Mouse (Mus musculus): Measurements from ENCODE around the gene Trhr2.

The Trhr2 gene

DNA sequence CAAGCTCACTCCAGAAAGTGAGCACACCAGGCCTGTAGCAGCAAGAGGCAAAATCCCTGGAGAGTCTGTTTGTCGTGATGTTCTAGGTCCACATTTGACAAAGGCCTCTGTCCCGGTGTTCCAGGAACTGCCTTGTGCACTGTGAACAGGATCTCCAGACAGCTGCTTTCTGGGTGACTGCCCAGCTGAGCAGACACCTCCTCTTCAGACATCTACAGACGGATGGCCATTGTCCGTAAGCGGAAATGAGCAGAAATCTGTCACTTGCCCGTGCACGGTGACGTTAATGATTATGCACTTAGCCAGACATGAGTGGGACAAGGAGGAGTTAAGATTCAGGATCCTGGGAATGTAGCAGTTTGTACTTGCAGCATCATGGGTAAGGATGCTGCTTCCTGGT is 6.4 kb downstream of the Trhr2 start:
- no peak for DNase-seq

DNA sequence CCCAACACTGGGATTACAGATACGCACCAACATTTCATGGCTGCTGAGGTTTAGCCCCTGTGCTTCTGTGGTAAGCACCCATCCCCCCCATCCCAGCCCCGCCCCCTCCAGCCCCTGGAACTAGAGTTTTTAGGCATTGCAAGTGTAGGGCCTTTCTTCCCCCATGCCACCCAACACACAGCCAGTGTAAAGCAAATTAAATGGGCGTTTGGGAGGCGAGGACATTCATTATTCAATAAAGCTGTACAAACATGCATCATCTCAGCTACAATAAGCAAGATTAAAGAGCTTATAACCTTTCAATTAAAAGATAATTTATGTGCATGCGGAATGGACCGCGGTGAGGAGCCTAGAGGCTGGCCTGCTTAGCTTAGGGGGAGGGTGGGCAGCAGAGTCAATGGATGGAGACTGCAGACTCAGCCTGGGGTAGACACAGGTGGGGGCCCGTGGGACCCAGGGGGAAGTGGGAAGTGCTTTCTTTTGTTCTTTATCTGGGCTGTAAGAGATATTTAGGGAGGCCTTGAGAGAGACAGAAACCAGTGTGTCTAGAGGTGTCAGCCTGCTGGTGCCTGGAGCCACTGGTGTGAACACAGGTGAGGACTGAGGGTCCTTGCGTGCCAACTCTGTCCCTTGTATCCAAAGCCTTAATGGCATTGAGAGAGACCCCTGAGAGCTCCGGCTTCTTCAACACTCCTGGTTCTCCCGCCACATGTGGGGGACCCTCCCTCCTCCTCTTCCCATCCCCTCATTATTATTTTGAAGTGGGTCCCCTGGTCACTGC is 10.0 kb downstream of the Trhr2 start:
- no peak for DNase-seq

DNA sequence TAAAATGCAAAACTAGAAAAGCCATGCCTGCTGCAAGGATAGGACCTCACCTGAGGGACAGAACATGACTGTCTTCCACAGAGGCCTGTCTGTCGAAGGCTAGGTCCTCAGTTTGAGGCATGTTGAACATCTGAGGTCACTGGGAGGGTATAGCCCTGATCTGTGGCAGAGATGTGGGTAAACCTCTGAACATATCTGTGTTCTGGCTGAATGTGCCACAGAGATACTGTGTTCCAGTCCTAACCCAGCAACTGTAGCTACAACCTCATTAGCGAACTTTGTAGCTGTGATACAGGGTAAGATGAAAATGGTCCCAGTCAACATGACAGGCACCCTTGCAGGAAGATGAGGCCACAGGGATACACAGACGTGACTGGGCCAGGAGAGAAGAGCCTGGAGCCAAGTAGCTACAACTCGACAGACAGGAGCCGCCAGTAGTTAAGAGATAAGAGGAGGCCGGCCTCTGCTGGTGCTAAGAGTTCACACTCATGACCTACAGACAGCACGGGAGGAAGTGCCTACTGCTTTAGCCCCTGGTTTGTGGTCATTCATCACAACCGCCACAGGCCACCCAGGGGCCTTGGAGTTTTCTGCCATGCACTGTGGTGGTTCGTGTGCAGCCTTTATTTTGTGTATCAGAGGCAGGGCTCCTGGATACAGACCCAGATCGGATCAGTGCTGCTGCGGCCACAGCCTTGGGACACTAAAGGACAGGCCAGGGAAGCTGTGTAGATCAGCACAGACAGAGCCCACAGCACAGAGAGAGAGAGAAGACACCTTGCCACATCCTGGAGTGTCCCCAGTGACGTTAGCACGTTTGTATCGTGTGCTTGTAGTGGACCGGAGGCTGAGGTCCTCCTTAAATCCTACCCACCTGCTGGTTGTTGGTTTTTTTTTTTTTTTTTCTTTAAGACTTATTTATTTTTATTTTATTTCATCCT is 10.9 kb downstream of the Trhr2 start:
- DNase-seq, result no peak

DNA sequence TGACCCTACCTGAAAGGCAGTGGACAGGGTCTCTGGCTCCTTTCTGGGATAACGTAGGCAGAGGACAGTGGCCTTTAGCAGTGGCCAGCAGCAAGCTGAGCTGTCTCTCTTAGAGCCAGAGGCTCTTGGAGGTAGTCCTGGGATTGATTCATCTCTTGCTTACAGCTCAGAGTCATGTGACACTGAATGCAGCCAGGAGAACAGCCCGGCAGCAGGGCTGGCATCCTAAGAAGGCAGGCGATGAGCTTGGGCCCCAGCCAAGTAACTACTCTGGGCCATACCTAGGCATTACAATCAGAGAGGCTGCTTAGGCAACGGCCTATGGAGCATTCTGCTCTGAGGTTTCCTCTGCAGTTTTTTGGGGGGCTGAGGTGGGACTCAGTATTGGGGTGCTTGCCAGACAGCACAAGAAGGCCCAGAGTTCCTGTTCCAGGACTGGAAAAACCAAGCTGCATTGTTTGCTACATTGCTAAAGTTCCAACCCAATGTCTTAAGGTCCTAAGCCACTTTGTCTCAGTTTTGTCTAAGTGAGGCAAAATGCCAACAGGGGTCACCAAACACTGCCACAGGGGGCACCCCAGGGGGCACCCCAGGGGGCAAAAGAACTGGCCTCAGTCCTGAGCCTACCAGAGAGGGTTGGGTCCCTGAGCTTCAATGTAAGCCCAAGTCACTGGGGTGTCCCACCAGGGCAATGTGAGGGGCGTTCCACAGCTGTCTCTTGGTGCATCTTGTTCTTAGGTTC is 12.6 kb downstream of the Trhr2 start:
- DNase-seq, result no peak

DNA sequence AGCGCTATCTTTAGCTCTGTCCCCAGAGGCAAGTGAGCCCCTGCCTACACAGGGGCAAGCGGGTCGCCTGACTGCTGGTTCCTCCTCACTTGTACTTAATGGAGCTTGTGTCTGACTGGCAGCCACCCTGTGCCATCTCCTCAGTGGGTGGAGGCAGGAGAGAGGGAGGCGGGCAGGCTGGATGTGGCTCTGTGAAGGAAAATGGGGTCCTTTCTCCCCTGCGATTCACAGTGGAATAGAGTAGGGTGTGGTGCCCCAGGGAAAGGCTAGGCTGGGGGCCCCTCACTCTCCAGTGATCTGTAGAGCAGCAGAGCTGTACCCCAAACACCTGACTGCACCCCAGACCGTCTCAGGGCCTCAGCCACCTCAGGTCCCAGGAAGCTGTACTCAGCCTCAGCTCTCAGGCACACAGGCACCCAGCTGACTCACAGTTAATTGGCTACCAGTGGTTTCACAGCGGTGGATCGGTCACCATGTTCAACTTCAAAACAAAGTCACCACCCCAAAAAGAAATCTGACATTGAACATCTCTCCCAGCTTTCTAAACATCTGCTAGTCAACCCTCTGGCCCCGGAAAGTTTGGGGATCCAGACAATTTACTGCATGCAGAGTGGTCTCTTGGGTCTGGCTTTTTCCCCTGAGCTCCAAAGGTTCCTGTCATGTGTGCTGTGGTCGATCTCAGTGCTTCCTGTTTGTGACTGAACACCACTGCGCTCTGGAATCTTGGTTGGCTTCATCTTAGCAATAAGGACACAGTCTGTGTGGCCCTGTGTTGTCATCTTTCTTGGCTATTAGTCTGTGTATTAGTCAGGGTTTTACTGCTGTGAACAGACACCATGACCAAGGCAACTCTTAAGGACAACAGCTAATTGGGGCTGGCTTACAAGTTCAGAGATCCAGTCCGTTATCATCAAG is 15.1 kb downstream of the Trhr2 start:
- DNase-seq, result no peak

DNA sequence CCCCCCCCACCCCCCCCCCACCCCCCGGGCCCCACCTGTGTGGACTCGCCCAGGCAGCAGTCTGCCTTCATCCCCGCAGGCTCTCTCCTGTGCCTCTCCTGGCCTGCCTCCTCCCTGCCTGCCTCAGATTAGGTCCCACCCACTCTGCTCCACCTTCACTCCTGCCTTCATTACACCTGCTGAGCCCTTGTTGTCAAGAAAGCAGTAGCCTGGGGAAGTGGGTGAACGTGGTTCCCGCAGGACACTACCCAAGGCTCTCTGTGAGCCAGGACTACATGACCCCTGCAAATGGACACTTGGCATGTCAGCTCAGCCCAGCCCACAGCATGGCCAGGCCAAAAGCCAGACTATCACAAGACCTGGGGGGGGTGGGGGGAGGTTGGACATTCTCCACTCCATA is 16.3 kb downstream of the Trhr2 start:
- no peak for DNase-seq

DNA sequence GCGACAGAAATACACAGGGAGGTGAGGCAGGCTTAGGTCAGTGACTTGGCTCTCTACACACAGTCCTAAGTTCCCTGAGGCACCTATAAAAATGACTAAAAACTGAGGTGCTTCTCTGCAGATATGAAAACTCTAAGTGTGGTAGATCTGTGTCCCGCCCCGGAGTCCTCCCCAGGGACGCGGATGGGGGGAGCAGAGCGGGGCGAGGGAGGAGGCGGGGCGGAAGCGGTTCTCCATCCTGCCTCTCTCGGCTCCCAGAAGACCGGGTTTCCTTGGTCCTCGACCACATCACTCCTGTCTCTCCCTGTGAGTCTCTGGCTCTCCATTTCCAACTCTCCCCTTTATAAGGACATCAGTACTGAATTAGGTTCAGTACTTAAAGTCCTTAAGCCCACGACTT is 16.8 kb downstream of the Trhr2 start:
- peak; percentile 21 for DNase-seq

DNA sequence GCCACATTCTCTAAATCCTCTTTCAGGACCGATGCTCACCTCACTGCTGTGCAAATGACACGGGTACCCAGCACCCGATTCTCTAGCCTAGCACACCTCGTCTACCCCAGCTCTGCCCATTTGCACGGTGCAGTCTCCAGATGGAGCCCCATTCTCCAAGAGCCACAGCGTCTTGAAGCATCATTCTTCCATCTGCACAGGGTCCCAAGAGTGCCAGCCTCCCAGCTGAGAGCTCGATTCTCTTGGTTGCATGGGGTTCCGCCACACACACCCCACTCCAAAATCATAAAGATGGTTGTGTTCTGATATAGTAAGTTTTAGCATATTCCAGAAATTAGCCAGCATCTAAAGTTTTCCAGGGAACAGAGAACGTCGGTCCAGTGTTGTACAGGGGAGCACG is 17.2 kb downstream of the Trhr2 start:
- DNase-seq, result no peak

DNA sequence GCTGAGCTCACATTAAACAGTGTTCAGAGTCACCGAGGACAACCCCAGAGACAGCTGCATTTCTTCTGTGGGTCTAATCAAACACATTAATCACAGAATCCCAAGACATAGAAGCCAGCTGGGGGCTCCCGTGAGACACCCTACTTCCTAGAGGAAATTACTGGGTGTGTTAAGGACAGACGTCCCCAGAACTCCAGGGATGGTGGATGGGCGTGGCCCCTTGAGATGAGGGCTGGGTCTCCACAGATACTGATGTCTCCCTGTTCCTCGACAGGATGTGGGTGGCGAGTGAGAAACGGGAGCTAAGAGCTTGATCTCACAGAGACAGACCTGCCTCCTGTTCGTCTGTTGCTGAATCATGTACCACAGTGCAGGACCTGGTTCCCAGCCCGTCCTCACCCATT is 17.7 kb downstream of the Trhr2 start:
- DNase-seq, result peak; percentile 43

DNA sequence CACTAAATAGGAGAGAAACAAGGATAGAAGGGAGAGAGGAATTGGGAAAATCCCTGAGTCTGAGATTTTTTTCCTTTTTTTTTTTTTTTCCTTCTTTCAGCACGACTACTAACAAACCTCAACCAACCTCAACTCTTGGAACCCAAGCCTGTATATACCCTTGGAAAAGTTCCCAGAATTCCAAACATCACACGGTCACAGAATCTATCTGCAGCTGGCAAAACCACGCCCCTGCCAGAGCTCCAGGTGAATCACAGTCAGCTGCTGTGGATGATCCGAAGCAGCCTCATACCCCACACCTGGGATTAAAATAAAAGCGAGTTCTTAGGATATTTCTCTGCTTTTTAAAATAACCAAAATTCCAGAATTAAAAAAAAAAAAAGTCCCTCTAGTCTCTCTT is 18.2 kb downstream of the Trhr2 start:
- no peak for DNase-seq

DNA sequence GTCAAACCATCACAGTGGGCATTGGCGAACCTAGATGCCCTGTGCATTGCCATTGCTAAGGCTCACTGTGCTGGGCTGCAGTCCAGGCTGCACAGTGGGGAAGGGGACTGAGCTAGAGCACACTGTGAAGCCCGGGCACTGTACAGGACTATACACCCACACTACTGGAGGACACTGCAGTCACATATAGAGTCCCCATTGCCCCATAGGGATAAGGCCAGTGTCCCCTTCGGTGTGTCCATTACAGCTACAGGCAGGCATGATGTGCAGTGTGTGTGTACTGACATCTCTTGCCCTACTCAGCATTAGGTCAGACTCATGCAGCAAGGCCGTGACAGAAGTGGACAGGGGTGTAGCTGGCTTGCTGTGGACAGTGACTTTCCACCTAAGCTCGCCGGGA is 18.8 kb downstream of the Trhr2 start:
- DNase-seq, result no peak

DNA sequence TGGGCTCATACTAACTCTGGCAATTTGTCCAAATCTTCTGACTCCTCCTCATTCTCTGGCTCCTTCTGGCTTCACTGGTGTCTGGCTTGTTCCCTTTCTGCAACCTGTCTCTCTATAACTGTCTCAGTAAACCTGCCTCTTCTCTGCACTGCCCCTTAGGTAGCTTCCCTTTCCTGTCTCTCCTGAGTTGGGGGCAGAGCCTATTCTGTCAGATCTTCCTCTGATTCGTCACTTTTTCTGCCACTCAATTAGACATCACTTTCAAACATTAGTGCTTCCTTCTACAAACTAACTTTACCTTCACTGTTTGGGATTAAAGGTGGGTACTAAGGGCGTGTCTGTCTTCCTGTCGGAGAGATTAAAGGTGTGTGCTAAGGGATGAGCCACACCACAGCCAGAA is 19.8 kb downstream of the Trhr2 start:
- no peak for DNase-seq

DNA sequence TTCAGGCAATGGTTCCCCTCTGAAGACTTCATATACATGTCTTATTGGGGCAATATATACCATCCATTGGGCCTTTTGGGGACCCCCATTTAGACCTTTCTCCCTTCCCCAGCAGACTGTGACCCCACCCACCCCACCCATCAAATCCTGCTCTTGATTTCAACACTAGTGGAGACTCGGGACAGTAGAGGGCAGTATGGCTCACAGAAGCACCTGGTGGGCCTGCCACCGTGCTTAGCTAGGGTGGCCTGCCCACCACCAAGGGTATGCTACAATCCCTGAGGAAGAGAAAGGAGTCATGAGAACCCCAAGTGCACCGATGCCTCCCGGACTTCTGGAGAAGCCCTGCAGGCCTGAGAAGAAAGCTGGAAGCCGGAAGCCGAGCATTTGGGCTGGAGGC is 21.7 kb downstream of the Trhr2 start:
- DNase-seq, result no peak

DNA sequence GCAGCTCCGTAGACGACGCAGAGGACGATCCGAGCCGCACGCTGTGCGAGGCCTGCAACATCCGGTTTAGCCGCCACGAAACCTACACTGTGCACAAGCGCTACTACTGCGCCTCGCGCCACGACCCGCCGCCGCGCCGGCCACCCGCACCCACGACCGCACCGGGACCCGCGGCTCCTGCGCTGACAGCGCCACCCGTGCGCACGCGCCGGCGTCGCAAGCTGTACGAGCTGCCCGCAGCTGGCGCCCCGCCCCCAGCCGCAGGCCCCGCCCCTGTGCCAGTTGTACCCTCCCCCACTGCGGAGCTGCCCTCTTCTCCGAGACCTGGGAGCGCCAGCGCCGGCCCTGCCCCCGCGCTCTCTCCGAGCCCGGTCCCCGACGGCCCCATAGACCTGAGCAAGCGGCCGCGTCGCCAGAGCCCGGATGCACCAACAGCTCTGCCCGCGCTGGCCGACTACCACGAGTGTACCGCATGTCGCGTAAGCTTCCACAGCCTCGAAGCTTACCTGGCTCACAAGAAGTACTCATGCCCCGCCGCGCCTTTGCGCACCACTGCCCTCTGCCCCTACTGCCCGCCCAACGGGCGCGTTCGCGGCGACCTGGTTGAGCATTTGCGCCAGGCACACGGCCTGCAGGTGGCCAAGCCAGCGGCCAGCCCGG is 24.2 kb downstream of the Trhr2 start:
- DNase-seq, result peak; percentile 55

DNA sequence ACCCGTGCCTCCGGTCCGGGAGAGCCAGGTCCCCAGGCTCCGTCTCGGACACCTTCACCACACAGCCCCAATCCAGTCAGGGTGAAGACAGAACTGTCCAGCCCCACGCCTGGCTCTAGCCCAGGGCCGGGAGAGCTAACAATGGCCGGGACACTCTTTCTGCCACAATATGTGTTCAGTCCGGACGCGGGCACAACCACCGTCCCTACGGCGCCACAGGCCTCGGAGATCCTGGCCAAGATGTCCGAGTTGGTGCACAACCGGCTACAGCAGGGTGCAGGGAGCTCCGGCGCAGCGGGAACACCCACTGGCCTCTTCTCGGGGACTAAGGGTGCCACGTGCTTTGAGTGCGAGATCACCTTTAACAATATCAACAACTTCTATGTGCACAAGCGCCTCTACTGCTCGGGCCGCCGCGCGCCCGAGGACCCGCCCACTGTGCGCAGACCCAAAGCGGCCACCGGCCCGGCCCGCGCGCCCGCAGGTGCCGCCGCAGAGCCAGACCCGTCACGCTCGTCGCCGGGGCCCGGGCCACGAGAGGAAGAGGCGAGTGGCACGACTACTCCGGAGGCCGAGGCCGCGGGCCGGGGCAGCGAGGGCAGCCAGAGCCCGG is 24.8 kb downstream of the Trhr2 start:
- DNase-seq, result peak; percentile 32

DNA sequence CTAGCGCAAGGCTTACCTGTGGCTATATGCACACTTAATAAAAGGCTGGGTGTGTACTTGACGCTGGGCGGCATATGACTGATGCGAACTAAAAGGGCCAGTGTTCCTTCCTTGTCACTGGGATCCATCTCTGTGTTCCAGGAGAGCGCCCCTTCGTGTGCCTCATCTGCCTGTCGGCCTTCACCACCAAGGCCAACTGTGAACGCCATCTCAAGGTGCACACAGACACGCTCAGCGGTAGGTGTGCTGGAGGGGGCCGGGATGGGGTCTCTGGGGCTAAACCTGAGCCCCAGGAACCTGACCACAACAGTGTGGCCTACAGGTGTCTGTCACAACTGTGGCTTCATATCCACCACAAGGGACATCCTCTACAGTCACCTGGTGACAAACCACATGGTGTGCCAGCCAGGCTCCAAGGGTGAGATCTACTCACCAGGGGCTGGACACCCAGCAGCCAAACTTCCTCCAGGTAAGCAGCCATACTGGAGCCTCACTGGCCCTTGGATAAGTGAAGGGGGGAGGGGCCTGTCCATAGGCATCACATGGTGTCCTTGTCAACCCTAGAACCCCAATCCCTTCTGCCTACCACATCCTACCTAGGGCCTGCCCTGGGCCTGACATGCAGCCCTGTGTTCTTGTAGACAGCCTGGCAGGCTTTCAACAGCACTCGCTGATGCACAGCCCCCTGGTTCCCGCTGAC is 25.6 kb downstream of the Trhr2 start:
- DNase-seq, result no peak

DNA sequence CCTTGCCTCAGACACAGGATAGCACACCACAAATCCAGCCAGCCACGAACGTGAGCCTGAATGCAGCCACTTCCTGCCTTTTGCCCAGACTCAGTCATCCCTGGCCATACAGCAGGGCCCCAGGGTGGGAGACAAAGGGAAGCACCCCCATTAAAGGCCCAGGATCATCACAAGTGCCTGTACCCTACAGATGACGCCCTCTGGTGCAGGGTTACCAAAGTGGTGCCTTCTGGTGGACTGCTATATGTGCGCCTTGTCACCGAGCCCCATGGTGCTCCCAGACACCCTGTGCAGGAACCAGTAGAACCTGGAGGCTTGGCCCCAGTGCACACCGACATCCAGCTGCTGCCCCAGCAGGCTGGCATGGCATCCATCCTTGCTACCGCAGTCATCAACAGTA is 27.0 kb downstream of the Trhr2 start:
- DNase-seq, result no peak

DNA sequence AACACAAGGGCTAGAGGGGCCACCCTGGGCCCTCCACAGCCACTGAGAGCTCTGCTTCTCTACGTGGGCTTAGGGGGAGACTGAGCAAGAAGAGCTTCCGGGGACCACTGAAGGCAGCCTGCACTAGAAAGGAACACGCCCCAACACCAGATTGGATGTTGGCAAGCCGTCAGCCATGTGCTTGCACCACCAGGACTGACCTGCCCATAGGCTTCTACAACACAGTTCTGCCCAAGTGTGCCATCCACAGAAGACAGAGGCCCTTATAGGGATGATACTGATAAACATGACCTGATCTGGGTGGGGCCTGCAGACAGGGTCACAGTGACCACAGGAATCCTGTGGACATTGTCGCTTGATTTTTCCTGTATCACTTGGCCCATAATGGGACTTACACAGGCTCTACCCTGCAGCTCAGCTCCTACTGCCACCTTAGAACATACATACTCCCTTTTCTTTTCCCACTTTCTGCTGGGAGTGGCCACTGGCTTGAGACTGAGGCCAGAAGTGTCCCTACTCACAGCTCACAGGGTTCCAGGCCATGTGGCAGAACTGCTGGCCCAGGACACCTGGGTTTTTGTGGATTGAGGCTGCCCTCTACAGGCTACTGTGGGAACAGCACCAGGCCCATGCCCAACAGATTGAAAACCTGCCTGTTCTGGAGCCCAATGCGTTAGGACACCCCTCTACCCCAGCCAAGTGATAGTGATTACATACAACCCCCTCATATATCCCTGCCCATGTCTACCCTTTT is 27.6 kb downstream of the Trhr2 start:
- peak; percentile 88 for DNase-seq

DNA sequence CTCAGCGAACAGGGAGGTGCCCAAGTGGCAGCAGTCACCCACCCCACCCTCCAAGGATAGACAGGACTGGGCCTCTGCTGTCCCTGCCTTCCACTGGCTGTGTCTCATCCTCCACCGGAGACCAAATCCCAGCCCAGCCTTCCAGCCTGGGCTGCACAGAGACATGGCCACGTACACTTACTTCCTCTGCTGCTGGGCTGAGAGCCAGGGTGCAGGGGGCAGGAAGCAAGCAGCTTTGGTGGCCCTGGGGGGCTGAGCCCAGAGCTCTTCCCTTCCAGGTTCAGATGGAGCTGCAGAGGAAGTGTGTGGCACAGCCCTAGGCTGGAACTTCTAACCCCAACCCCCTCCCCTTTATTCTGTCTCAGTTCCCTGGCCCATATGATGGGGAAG is 29.4 kb downstream of the Trhr2 start:
- DNase-seq, result peak; percentile 64

All from kidney, adult 9 months (tissue).